Mouse (Mus musculus): ENCODE data around the gene Lipa. TPM values are rescaled to one million over a fixed set of nuclear protein-coding genes. Genes with fewer than 3 reads are reported as not detected.

The Lipa gene
- total RNA-seq, 2 experiments from 2014 or later: 9.1 to 21.4 TPM

GRCm38 (mm10) chr19:34526321-34526923, 852 bp downstream of the Lipa start:
- peak; percentile 43 for ATAC-seq (replicated peaks; ENCODE audit: low FRiP score, poor library complexity, severe bottlenecking)

GRCm38 (mm10) chr19:34524646-34525045, 2.6 kb downstream of the Lipa start:
- ATAC-seq (replicated peaks; ENCODE audit: low FRiP score, poor library complexity, severe bottlenecking): no peak

DNA sequence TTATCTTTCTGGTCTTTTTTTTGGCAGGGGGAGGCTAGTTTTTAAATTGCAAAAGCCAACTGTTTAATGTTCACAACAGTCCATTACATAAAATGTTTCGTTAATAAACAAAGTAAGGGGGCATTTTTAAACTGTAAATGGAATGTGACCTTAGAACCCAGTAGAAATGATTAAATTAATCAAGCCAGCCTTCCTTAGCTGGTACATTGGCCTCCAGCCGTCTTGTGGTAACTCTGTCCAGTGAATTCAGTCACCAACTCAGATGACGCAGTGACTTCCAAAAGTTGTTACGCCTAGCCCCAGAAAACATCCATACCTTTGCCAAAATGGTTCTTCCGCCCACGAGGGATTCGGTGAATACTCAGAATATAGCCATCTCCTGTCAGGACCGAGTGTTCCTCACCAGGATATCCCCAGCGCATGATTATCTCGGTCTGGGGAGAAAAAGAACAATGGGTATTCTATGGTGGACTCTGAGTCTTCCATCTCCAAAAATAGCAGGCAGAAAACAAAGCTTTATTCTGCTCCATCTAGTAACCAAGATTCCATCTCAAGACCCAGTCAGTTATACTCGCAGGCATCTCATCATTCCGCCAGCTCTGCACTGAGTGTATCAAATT, 4.1 kb downstream of the Lipa start:
- ATAC-seq (replicated peaks; ENCODE audit: low FRiP score, poor library complexity, severe bottlenecking): no peak

DNA sequence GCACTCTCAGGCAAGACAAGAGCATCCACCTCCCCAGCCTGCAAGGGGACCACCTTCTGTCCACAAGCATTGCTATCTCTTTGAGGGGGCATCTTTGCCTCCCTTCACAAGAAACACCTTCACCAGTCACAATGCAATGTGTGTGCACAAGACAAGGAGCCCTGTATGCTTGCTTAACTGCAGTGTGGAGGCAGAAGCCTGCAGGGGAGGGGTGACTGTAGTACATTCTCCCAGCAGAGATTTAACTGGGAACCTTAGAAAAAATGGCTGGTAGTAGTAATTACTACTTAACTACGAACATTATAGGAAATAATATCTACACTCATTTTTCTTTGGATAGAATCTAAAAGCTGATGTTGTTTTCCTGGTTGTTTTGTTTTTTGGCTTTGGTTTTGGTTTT, 5.3 kb downstream of the Lipa start:
- no peak for ATAC-seq (replicated peaks; ENCODE audit: low FRiP score, poor library complexity, severe bottlenecking)

GRCm38 (mm10) chr19:34521361-34521760, 5.9 kb downstream of the Lipa start:
- ATAC-seq (replicated peaks; ENCODE audit: low FRiP score, poor library complexity, severe bottlenecking): no peak

DNA sequence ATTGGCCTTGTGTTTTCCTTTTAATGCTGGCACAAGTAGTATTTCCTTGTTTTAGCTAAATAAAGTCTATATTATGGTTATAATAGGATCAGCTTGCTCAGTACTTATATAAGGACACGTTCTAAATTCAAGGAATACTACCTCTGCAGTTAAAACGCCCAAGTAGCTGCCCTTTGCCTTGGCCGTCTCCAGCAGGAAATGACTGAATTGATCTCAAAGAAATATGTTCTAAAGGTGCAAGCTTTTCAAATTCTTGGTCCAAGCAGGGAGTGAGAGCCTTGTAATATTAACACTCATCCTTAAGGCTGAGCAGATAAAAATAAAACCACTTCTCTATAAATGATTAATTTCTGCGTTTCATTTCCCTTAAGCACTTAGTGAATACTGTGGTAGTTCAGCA, 7.2 kb downstream of the Lipa start:
- ATAC-seq (replicated peaks; ENCODE audit: low FRiP score, poor library complexity, severe bottlenecking): no peak

GRCm38 (mm10) chr19:34519646-34520045, 7.6 kb downstream of the Lipa start:
- no peak for ATAC-seq (replicated peaks; ENCODE audit: low FRiP score, poor library complexity, severe bottlenecking)

DNA sequence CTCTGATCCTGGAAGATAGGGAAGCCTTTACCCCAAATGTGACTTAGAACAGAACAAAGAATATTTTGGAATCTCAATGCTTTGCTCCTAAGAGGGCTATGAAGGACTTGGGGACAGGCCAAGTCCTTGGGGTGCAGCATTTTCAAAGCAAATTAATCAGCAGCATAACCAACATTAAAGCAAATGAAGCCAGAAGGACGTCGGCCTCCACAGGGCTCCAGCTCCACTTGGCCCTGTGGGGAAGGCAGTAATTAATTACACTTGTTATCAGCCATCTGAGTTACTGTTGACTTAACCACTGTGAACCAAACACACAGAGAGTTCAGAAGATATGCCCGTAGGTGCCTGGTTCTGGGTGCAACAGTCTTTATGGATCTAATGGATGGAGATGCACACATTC, 8.5 kb downstream of the Lipa start:
- ATAC-seq (replicated peaks; ENCODE audit: low FRiP score, poor library complexity, severe bottlenecking): no peak

DNA sequence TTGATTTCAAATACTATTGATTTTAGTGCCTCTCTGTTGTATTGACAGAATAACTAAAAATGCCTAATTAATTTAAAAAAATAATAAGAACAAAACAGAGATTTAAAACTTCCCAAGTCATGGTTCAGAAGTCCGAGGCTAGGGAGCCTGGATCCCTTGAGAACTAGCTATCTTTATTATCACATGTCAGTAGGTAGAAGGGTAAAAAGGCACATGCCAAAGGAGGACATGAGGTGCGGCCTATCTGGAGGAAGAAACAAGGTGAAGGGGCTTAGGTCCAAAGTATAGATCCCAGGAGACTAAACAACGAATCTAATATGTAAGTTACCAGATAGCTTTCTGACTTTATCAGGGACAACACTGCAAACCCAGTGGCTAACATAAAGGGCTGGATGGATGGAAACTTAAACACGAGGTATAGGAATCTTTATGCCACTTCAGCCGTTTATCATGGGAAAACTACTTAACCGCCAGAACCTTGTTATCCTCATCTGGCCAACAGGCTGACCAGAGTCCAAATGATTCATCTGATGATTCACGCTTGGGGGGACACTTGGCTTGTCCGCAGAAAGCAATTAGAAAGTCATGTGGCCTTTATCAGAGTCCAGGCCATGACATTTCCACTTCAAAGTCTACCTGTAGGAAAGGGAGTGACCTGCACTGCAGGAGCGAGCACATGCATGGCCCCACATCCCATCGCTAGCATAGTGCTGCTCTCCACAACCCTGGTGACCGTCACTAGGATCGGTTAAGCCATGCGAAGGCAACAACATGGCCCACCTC, 9.3 kb downstream of the Lipa start:
- ATAC-seq (replicated peaks; ENCODE audit: low FRiP score, poor library complexity, severe bottlenecking): no peak

GRCm38 (mm10) chr19:34517197-34517596, 10.1 kb downstream of the Lipa start:
- no peak for ATAC-seq (replicated peaks; ENCODE audit: low FRiP score, poor library complexity, severe bottlenecking)

- no peak for ATAC-seq (replicated peaks; ENCODE audit: low FRiP score, poor library complexity, severe bottlenecking)
These were observed 10.9 kb downstream of the Lipa start for GRCm38 (mm10) chr19:34516346-34516745.

DNA sequence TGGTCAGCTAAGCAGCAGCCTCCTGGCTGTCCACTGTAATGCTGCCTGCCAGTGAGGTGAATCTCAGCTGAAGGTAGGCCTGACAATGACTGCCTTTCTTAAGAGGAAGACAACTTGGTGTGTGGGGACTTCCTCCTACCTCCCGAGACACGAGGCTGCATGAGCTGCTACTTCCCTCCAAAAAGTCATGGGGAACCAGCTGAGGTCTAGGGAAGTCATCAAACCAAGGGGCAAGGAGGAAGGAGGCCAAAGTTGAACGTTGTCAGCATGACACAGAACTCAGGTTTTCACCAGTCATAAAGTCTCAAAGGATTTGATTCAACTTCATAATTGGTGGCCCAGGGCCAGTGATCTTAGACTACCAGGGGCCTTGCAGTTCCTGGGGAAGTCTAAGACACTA, 11.6 kb downstream of the Lipa start:
- ATAC-seq (replicated peaks; ENCODE audit: low FRiP score, poor library complexity, severe bottlenecking): no peak

- no peak for ATAC-seq (replicated peaks; ENCODE audit: low FRiP score, poor library complexity, severe bottlenecking)
These were observed 15.7 kb downstream of the Lipa start for GRCm38 (mm10) chr19:34511528-34511927.

GRCm38 (mm10) chr19:34510717-34511116, 16.6 kb downstream of the Lipa start:
- no peak for ATAC-seq (replicated peaks; ENCODE audit: low FRiP score, poor library complexity, severe bottlenecking)

DNA sequence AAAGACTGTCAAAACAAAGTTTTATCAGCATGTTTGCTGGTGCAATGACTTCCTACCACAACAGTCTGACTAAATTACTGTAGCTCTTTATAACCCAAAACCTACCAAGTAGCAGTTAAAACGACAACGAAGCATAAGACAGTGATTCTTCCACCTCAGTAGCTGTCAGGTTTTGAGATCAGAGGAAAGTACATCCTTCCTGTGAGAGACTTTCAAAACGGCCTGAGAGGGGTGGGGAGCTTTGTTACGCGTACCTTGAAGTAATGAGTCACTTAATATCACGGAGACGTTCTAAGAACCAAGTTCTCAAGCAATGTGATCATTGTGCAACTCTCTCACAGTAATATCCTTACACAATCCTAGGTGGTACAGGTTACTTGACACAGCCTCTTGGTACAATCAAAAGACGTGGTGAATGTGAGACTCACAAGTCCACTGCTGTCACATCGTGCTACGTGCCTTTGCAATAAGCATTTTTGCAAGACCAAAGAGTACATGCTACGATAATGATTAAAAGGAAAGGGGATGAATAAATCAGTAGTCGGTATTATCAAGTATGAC, 22.0 kb downstream of the Lipa start:
- ATAC-seq (replicated peaks; ENCODE audit: low FRiP score, poor library complexity, severe bottlenecking): no peak

- peak; percentile 89 for ATAC-seq (replicated peaks; ENCODE audit: low FRiP score, poor library complexity, severe bottlenecking)
These were observed 26.5 kb downstream of the Lipa start for GRCm38 (mm10) chr19:34500763-34501162.

DNA sequence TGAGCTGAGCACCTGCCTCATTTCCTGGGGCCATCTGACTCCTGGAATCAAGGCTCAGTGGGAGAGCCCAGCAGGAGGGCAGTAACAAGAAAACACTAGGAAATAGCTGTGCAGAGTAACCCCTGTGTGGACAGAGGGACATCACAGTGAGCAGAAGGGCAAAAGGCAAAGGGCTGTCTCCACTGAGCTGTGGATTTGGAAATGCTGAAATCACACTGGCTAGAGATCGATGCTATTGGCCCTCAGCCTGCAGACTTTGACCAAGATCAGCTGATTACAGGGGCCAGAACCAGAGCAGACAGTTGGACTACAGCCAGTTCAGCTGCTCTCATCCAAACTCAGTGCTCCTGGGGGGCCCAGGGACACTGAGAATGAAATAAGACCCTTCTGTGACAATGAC, 30.9 kb downstream of the Lipa start:
- ATAC-seq (replicated peaks; ENCODE audit: low FRiP score, poor library complexity, severe bottlenecking): no peak

DNA sequence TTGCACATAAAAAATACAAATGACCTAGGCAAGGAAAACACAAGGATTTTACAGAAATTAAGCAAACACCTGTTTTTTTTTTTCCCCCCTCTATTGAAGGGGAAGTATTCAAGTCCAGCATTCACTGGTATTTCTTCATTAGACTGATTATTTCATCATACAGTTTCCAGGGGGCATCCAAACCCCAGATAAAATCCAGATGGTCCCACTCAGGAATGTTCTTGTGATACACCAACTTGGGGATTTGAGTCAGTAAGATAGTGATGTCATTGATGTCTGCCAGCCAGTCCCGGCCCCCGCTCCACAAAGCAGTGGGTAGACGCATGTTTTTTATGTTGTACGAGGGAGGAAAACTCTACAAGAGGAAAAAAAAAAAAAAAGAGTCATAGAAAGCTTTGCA, 33.4 kb downstream of the Lipa start:
- no peak for ATAC-seq (replicated peaks; ENCODE audit: low FRiP score, poor library complexity, severe bottlenecking)

DNA sequence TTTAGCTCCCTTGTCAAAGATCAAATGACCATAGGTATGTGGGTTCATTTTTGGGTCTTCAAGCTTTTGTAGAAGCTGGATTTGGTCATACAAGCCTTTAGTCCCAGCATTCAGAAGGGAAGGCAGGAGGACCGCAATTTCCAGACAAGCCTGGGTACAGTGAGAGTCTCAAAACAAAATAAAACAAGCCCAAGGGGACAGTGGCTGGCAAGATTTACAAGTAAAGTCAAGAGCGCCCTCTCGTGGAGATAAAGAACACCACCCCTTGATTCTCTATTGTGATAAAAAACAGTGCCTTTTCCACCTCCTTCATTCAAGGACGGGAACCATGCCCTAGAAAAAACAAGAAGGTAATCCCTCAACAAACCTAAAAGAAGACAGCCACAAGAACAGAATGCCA, 43.7 kb downstream of the Lipa start:
- no peak for ATAC-seq (replicated peaks; ENCODE audit: low FRiP score, poor library complexity, severe bottlenecking)

DNA sequence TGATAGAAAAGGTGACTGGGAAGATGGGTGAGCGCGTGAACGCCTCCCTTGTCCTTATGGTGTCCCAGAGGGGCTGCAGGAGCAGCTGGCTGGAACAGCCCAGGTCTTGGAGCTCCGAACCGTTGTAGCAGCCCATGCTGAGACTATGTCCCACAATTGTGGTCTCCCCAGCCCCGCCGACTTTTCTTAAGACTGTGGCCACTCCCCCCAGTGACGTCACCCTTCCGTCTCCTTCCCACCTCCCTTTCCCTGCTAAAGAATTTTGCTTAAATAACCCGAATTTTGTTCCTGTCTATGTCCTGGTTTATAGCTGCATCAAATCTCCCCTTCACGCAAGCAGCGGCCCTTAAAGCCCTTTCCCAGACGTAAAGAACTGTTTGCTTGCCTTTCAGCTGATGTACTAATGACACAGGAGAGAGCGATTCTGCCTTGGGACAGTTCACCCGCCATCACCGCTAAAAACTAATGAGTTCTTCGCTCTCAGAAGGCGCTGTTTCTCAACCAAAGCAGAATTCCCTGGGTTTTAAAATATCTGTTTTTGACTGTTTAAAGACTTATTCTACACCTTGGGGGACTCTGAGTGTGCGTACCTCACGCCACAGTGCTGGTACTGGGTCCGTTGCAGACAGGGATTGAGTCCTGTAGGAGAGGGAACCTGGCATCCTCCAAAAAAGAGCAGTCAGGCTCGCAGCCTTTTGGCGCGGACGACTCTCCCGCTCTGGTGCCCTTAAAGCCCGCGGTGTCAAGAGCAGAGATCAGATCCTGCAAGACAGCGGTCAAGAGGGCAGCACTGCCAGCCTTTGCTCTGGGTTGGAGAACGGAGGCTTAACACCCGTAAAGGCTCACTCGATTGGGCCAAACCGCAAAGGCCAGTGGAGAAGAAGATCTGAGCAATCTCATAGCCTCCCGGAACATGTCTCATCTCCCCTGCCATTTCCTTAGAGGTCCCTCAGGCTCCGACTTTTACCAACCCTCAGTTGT, 52.0 kb downstream of the Lipa start, which contains the start of gene Ch25h:
Gene Ch25h, minus strand, starts transcription at position 174 of the 981 bp plus-strand sequence.
- no peak for ATAC-seq (replicated peaks; ENCODE audit: low FRiP score, poor library complexity, severe bottlenecking)
